Mouse (Mus musculus): ENCODE data around the gene Slc29a4. TPM values are rescaled to one million over a fixed set of nuclear protein-coding genes. Genes with fewer than 3 reads are reported as not detected.

Slc29a4 gene
- polyA plus RNA-seq, 1 experiment from 2014 or later = 5.4 TPM

Other genes with a start within 250 kb of the Slc29a4 start
- 9.8 and 9.9 TPM in 2 replicates for gene Ap5z1, start 228.6 kb upstream of the Slc29a4 start, polyA plus RNA-seq (2015; fragmentation: Nextera tagmentation; extraction: Ambion mirVana)
- gene Papolb, start 162.4 kb upstream of the Slc29a4 start, polyA plus RNA-seq (2015; fragmentation: Nextera tagmentation; extraction: Ambion mirVana) = 0.05 and 0.09 TPM in 2 replicates
- 7.6 and 8.3 TPM in 2 replicates for gene Radil, start 141.4 kb upstream of the Slc29a4 start, polyA plus RNA-seq (2015; fragmentation: Nextera tagmentation; extraction: Ambion mirVana)
- 1.4 and 1.5 TPM in 2 replicates for gene Mmd2, start 83.7 kb upstream of the Slc29a4 start, polyA plus RNA-seq (2015; fragmentation: Nextera tagmentation; extraction: Ambion mirVana)
- 40.7 and 44.1 TPM in 2 replicates for gene Wipi2, start 64.8 kb upstream of the Slc29a4 start, polyA plus RNA-seq (2015; fragmentation: Nextera tagmentation; extraction: Ambion mirVana)
- 25.1 and 32.0 TPM in 2 replicates for gene Tnrc18, start 125.2 kb downstream of the Slc29a4 start, polyA plus RNA-seq (2015; fragmentation: Nextera tagmentation; extraction: Ambion mirVana)
- gene Fbxl18, start 202.9 kb downstream of the Slc29a4 start, polyA plus RNA-seq (2015; fragmentation: Nextera tagmentation; extraction: Ambion mirVana) = 12.5 and 12.6 TPM in 2 replicates
- 13,307 and 13,671 TPM in 2 replicates for gene Actb, start 214.2 kb downstream of the Slc29a4 start, polyA plus RNA-seq (2015; fragmentation: Nextera tagmentation; extraction: Ambion mirVana)